Mouse (Mus musculus) brown adipose tissue, adult 24 weeks (tissue): ENCODE measurements at regions not wholly inside any gene's neighbourhood (a gene's known extent, or its start where the extent isn't known, plus 50 kb on each side); places are given as distances from the start of the nearest gene placed in this dataset.

Source experiments
- H3K27ac ChIP-seq: fragments of 200-500 bp; replicated peaks from 2 replicates; pipeline ENCODE4 v1.5.1; 2012; ENCODE audit warnings: low read depth, mild to moderate bottlenecking, low read length
- H3K4me1 ChIP-seq: fragments of 200-500 bp; 2 replicates; pipeline ENCODE4 v1.6.1; 2012; ENCODE audit warnings: low read length, mixed read lengths; ENCODE audit not compliant: control insufficient read depth, insufficient read depth, insufficient read length
- H3K4me3 ChIP-seq: fragments of 200-500 bp; 2 replicates; pipeline ENCODE4 v1.5.1; 2012; ENCODE audit warnings: low read depth, mild to moderate bottlenecking, low read length, moderate library complexity; ENCODE audit not compliant: insufficient read depth

DNA sequence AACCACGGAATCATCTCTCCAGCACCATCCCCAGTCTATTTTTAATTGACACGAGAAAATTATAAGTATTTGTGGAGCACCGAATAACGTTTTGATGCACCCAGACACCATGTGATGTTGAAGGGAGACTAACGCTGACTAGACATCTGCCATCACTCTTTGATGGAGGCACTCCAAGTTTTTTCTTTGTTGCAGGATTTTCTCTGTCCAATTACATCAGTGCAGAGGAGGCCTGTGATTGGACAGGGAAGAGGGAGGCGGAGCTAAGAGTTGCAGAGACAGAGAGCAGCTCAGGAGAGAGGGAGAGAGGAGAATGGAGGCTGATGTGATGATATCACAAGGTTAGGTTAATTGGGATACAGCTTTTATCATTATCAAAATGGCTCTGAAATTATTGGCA is 105.6 kb upstream of the Ctnnb1 start:
- Histone ChIP-seq H3K27ac (no peak overlapping the region), H3K4me3 (no peak overlapping the region), H3K4me1 (peaks cover 4% of the 10 kb centered on the region; the same call in 1 of the 2 replicates)

DNA sequence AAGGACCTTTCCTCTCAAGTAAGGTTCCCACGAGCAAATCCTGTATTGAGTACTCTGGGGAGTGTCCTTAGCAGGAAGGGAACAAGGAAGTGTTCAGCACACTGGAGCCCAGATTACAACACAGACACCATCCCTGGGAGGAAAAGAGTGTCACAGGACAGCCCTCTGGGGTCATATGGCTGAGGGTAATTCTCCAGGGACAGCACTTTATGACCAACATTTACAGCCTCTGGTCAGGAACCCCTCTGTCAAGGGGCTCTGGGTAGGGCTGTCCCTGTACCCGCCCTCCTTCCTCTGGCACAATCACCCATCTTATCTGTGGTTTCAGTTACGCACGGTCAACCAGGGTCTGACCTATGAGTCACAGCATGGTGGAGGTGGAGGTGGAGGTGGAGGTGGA is 102.8 kb upstream of the Ctnnb1 start:
- Histone ChIP-seq H3K27ac (no peak overlapping the region), H3K4me3 (no peak overlapping the region), H3K4me1 (peaks cover 4% of the 10 kb centered on the region; the same call in 1 of the 2 replicates)

DNA sequence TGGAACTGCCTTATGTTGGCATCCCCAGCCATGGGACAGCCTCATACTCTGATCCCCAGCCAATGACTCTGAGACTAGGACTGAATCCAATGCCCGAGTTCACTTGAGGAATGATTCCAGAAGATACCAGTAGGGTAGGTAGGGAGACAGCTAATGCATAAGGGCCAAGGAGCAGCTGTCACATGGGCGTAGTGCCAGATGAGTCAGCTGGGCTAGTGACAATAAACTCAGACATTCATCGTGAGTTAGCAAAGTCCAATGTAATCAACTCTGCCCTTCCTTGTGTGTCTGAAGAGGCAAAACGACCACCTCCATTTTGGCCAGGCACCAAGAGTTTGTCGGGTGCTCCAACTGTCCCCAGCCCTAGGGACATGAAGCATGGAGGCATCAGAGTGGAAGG is 98.5 kb upstream of the Ctnnb1 start:
- Histone ChIP-seq H3K4me3 (no peak overlapping the region), H3K27ac (no peak overlapping the region), H3K4me1 (peaks cover 4% of the 10 kb centered on the region; the same call in 1 of the 2 replicates)

DNA sequence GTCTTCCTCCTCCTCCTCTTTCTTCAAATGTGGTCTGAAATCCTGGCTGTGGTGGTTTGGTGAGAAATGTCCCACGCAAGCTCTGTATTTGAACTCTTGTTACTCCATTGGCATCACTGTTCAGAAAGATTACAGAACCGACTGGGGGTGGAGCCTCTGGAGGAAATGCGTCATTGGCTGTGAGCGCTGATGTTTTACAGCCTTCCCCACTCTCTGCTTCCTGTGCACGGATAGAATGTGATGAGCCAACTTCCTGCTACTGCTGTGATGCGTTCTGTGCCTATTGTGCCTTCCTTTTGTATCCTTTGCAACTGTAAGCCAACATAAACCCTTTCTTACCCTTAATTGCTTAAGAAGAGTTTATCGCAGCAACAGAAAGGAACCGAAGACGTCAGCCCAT is 94.8 kb upstream of the Ctnnb1 start:
- Histone ChIP-seq H3K4me1 (no peaks in the 10 kb centered on the region; the same call in 1 of the 2 replicates), H3K4me3 (no peak overlapping the region), H3K27ac (no peak overlapping the region)

DNA sequence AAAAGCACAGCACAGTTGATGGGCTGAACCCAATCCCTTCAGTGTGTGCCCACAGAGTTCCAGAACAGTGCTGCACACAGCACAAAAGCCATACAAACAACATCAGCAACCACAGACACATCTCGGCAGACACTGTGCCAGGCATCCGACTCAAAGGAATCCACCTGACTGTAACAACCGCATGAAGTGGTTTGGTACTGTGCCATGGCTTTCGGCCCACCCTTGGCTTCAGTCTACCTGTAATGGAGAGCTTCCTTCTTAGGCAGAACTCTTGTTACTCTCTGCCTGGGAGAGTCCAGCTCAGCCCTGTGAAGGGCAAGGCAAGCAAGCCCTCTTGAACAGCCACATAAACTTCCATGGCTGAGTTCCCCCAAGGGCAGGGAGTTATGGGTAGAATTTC is 93.4 kb upstream of the Ctnnb1 start:
- no peaks in the 10 kb centered on the region; the same call in 1 of the 2 replicates for H3K4me1 ChIP-seq
- H3K27ac ChIP-seq = no peak overlapping the region
- H3K4me3 ChIP-seq = no peak overlapping the region

DNA sequence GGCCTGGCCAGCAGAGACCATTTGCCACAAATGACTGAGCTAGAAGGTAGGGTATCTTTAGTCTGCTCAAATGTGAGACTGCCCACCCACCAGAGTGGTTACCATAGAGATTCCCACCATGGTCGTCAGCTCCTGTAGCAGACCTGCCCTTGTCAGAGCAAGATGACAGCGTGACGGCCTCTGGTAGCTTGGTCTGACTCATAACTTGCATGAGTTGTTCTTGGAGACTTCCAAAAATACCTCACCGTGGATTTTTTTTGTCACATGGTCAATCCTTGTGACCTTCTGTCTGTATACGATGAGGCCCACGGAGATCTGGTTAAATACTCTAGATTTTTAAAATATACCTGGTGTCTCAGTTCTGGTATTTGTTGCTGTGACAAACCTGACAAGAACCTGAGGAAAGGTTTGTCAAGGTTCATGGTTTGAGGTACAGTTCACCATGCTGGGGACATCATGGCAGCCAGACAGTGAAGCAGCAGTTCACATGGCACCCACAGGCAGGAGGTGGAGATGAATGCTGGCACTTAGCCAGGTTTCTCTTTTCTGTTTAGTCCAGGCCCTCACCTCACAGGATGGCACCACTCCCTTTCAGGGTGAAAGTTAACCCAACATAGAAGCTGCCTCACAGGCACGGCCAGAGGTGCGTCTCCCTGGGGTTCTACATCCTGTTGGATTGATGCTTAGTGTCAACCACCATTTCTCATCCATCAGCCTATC is 91.4 kb upstream of the Ctnnb1 start:
- Histone ChIP-seq H3K4me3 (no peak overlapping the region), H3K27ac (no peak overlapping the region), H3K4me1 (no peaks in the 10 kb centered on the region)

DNA sequence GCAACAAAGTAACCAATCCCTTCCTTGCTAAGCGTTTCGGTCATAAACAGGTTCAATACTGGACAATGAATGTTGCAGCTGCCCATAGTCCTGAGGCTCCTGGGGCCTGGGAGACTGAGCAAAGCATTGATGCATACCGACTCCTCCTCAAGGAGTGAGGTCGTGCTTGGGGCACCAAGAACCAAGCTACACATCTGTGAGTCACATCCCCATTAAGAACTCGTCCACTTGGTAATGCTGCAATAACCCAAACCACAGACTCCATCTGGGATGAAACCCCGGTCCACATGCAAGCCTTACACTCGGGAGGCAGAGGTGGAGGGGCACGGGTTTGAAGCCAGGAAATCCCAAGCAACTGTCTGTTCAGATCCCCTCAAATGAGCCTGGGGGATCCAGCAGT is 85.3 kb upstream of the Ctnnb1 start:
- H3K4me3 ChIP-seq = no peak overlapping the region
- no peak overlapping the region for H3K27ac ChIP-seq
- no peaks in the 10 kb centered on the region for H3K4me1 ChIP-seq

DNA sequence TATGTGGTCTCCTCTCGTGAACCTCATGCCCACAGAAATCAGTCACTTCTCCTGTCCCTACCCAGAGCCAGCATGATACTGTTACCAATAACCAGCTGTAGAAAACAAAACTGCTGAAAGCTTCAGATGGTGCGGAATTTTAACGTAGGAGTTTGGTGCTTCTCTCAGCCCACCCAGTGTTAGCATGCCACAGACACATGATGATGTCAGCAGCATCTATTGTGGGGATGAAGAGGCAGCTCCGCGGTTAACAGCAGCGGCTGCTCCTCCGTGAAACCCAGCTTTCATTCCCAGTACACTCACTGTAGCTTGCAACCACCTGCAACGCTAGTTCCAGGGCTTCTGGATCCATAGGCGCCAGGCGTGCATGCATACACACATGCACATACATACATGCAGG is 83.5 kb upstream of the Ctnnb1 start:
- Histone ChIP-seq H3K27ac (no peak overlapping the region), H3K4me1 (peaks cover 11% of the 10 kb centered on the region; the same call in 1 of the 2 replicates), H3K4me3 (no peak overlapping the region)

DNA sequence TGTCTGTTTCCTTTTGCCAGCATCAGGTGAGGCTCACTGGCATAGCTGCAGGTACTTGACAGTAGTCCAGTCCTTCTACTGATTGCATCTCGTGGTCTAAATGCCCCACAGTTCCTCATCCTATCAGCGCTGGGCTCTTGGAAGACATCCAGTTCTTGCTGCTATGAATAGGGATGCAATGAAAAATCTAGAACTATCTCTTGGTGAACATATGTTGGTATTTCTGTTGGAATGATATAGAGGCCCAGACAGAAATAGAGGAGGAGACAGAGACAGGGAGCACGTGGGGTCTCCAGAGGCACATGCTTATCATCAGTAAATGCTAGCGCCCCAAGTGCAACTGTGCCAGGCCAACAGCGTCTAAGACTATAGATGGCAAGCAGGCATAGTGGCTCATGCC is 81.4 kb upstream of the Ctnnb1 start:
- Histone ChIP-seq H3K4me3 (no peak overlapping the region), H3K27ac (no peak overlapping the region), H3K4me1 (peaks cover 17% of the 10 kb centered on the region; the same call in 1 of the 2 replicates)

DNA sequence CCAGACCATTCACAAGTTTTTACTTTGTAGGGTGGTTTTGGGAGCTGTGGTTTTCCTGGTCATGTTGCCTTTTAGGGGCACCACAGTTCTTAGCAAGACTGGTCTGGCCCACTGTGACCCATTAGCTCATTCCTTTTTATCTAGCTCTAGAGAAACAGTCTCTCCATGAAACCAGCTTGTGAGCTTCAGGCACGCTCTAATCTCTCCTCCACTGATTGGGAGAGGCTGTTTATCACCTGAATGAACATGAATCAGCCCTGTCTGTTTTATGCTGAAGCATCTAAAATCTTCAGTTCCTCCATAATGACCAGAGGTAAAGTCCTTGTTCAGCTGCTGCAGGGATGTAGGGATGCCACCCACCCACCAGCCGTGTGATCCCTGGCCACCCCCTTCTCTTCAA is 80.1 kb upstream of the Ctnnb1 start:
- H3K4me3 ChIP-seq = no peak overlapping the region
- no peak overlapping the region for H3K27ac ChIP-seq
- peaks cover 27% of the 10 kb centered on the region for H3K4me1 ChIP-seq

DNA sequence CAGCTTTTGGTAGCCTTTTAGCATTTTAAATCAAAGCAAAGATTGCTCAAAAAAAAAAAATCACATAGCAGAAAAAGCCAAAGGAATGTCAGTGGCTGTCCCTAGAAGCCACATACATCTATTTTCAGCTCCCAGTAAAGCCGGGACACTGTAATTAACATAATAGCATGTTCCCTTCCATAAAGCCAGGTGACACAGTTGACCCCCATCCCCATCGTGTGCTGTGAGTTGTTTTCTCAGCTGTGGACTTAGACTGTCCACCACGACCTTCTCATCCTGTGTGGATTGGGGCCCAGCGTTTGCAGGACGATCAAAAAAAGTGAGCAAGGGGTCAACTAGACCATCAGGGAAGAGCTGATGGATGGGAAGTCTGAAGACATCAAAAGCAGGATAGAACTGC is 78.9 kb upstream of the Ctnnb1 start:
- Histone ChIP-seq H3K27ac (no peak overlapping the region), H3K4me3 (no peak overlapping the region), H3K4me1 (peaks cover 36% of the 10 kb centered on the region)

DNA sequence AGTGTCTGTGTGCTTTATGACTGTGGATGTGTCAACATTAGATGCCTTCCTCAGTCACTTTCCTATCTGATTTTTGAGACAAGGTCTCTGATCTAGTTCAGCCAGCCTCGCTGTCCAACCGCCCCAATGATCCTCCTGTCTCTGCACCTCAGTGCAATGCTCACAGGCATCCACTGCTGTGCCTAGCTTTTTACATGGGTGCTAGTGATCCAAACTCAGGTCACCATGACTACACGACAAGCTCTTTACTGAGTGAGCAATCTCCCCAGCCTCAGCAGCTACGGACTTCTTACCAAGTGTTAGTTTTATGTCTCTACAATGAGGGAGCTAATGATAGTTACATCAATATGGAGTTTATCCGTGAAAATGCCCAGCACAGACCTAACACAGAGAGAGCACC is 77.1 kb upstream of the Ctnnb1 start:
- Histone ChIP-seq H3K27ac (peak overlapping the region; percentile 94), H3K4me3 (no peak overlapping the region), H3K4me1 (peaks cover 44% of the 10 kb centered on the region)

DNA sequence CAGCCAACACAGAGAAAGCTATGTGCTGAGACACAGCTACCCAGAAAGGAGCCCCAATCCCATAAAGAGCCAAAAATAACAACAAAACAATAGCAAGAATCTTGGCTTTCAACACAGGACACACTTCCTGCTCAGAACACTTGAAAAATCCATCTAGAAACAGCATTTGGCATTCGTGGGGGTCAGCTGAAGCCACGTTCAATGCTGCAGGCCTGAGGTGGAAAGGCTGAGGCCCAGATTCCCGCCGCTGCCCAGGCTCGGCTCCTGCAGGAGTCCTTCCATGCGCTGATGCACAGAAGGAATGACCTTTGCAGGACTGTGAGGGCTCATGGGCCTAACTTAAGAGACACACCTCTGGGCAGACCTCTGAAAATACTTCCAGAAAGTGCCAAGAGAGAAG is 76.4 kb upstream of the Ctnnb1 start:
- peaks cover 44% of the 10 kb centered on the region for H3K4me1 ChIP-seq
- H3K27ac ChIP-seq = peak overlapping the region; percentile 94
- H3K4me3 ChIP-seq = no peak overlapping the region

DNA sequence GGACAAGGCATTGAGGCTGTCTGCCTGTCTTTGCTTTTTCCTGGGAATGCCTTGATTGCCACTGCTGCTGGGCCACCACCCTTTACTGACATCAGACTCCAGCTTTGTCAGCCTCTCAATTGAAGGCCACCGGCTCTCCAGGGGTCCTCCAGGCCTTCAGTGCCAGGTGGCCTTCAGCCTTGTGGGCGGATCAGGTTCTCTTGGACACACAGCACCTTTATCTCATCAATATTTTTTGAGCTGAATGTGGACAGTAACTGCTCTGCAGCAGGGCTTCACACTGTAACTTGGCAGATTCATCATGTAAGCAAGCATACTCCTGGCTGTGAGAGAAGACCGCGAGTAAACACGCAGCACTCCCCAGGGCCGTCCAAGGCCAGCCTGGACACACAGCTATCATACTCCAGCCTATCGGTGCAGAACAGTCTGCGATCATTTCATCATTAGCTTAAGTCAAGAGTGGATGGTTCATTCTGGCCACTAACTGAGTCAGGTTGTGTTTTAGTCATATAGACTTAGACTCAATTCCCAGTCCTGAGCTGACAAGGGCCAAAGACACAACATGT is 75.9 kb upstream of the Ctnnb1 start:
- H3K4me3 ChIP-seq = no peak overlapping the region
- H3K4me1 ChIP-seq = peaks cover 44% of the 10 kb centered on the region
- peak overlapping the region; percentile 79 for H3K27ac ChIP-seq

DNA sequence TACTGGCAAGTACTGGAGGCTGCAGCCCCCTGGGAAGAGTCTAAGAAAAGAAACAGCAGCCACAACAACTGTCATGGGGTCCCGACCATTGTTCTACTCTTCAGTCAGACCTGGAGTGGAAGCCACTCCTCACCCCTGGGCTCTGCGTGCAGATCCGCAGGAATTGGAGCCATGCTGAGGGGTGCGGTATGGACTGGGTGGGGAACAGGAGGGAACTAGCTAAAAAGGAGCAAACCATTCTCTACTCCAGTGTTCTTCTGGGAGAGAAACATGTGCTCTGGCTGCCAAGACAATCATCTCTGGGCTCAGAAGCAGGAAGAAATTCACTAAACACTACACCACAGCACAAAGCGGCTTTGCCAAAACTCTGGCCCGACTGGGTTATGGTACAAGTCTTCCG is 74.7 kb upstream of the Ctnnb1 start:
- H3K4me3 ChIP-seq = no peak overlapping the region
- peaks cover 41% of the 10 kb centered on the region for H3K4me1 ChIP-seq
- peak overlapping the region; percentile 79 for H3K27ac ChIP-seq
